Comparison of ENCODE assay signal across 7 mouse cellular contexts in genomic region chr5:108065465-108066411, GRCm38 (mm10). TPM values are rescaled to one million over a fixed set of nuclear protein-coding genes. Genes with fewer than 3 reads are reported as not detected.
DNase-seq lines count a peak whose midpoint lies in the region; ATAC-seq and TF ChIP-seq lines count a peak whose summit lies in the region.

Gene Mtf2 (plus strand): TSS chr5:108065674.

- no peaks in the 10 kb centered on the region for H3K27me3 ChIP-seq in embryonic facial prominence, embryonic 10.5 days (replicated peaks; ENCODE audit: low read depth, poor library complexity, severe bottlenecking)
- H3K27me3 ChIP-seq in intestine, postnatal 0 days (replicated peaks; ENCODE audit: control insufficient read depth, insufficient read depth, low read length): no peaks in the 10 kb centered on the region
- no peaks in the 10 kb centered on the region for H3K27me3 ChIP-seq in midbrain, embryonic 12.5 days
- H3K27me3 ChIP-seq in small intestine, adult 2 months (ENCODE audit: control insufficient read depth, insufficient read depth, low read length): no peaks in the 10 kb centered on the region

- ATAC-seq in intestine, postnatal 0 days: peak; percentile 97
- ATAC-seq in midbrain, embryonic 12.5 days (ENCODE audit: low FRiP score, low read depth): peak; percentile 96

- TF ChIP-seq POLR2A in small intestine, adult 2 months (IDR thresholded peaks at IDR 0.05; ENCODE audit: low read depth, low read length): peak; percentile 87

- H3K4me3 ChIP-seq in embryonic facial prominence, embryonic 10.5 days: peak within 1 kb of the TSS; percentile 92
- H3K4me3 ChIP-seq in intestine, postnatal 0 days (ENCODE audit: low read depth, low read length): peak within 1 kb of the TSS; percentile 98
- peak within 1 kb of the TSS; percentile 91 for H3K4me3 ChIP-seq in midbrain, embryonic 12.5 days
- H3K4me3 ChIP-seq in small intestine, adult 2 months (ENCODE audit: low read depth, low read length): peak within 1 kb of the TSS; percentile 97

- peaks cover 12% of the 10 kb centered on the region; the same call in 1 of the 2 replicates for H3K4me1 ChIP-seq in embryonic facial prominence, embryonic 10.5 days
- no peaks in the 10 kb centered on the region for H3K4me1 ChIP-seq in intestine, postnatal 0 days (replicated peaks; ENCODE audit: control insufficient read depth, insufficient read depth, low read length)
- H3K4me1 ChIP-seq in midbrain, embryonic 12.5 days: peaks cover 9% of the 10 kb centered on the region
- H3K4me1 ChIP-seq in small intestine, adult 2 months (ENCODE audit: control insufficient read depth, insufficient read depth, insufficient read length, low read length): no peaks in the 10 kb centered on the region

- H3K27ac ChIP-seq in embryonic facial prominence, embryonic 10.5 days (replicated peaks): peak within 1 kb of the TSS; percentile 99
- H3K27ac ChIP-seq in intestine, postnatal 0 days (ENCODE audit: low read depth, low read length): peak within 1 kb of the TSS; percentile 94
- peak within 1 kb of the TSS; percentile 96 for H3K27ac ChIP-seq in midbrain, embryonic 12.5 days (replicated peaks)
- H3K27ac ChIP-seq in small intestine, adult 2 months (ENCODE audit: insufficient read depth, low read depth, low read length): peak within 1 kb of the TSS; percentile 22; the same call in 1 of the 2 replicates

- peaks cover 6% of the 10 kb centered on the region; the same call in 1 of the 2 replicates for H3K9me3 ChIP-seq in embryonic facial prominence, embryonic 10.5 days
- no peaks in the 10 kb centered on the region for H3K9me3 ChIP-seq in intestine, postnatal 0 days (ENCODE audit: control insufficient read depth)
- H3K9me3 ChIP-seq in midbrain, embryonic 12.5 days: no peaks in the 10 kb centered on the region

- DNase-seq in adrenal gland, postnatal 10 days: peak; percentile 98
- DNase-seq in embryonic facial prominence, embryonic 10.5 days (ENCODE audit: low spot score): peak; percentile 97
- DNase-seq in gonadal fat pad, adult 2 months (ENCODE audit: low read depth): peak; percentile 71
- DNase-seq in left cerebral cortex, postnatal 4 days: peak; percentile 97

- intact Hi-C loops in left cerebral cortex, postnatal 4 days (cut with DNase I): no loop called here

- H3K36me3 ChIP-seq in embryonic facial prominence, embryonic 10.5 days (replicated peaks): peaks cover 37% of the 10 kb centered on the region
- 0 out of 2 replicates have a peak, but pooled peaks cover 3% of the 10 kb centered on the region for H3K36me3 ChIP-seq in intestine, postnatal 0 days (ENCODE audit: control insufficient read depth, insufficient read depth)
- peaks cover 18% of the 10 kb centered on the region for H3K36me3 ChIP-seq in midbrain, embryonic 12.5 days
- peaks cover 4% of the 10 kb centered on the region; the same call in 1 of the 2 replicates for H3K36me3 ChIP-seq in small intestine, adult 2 months (ENCODE audit: control insufficient read depth, insufficient read depth, low read length)

- H3K9ac ChIP-seq in intestine, postnatal 0 days (ENCODE audit: low read depth, low read length): peak within 1 kb of the TSS; percentile 98
- peak within 1 kb of the TSS; percentile 98 for H3K9ac ChIP-seq in midbrain, embryonic 12.5 days (replicated peaks)

- H3K4me2 ChIP-seq in intestine, postnatal 0 days (replicated peaks; ENCODE audit: low read depth): peak within 1 kb of the TSS; percentile 76
- H3K4me2 ChIP-seq in midbrain, embryonic 12.5 days (replicated peaks): peak within 1 kb of the TSS; percentile 58

- TF ChIP-seq CTCF in intestine, postnatal 0 days (IDR thresholded peaks at IDR 0.05; ENCODE audit: low read depth): peak; percentile 49
- no peak for TF ChIP-seq CTCF in small intestine, adult 2 months (IDR thresholded peaks at IDR 0.05; ENCODE audit: extremely low read depth, insufficient read length, insufficient replicate concordance, low read depth, low read length)

- under 1% methylated on average over 59 of the region's 59 CpGs for WGBS in embryonic facial prominence, embryonic 10.5 days
- WGBS in intestine, postnatal 0 days: under 1% methylated on average over 59 of the region's 59 CpGs
- under 1% methylated on average over 59 of the region's 59 CpGs for WGBS in midbrain, embryonic 12.5 days
- under 1% methylated on average over 59 of the region's 59 CpGs for WGBS in small intestine, adult 2 months

RNA-seq across cellular contexts. Expression of gene Mtf2, which starts in this region (rescaled TPM):
- total RNA-seq in adrenal gland, postnatal 10 days (2021): 10 to 100 TPM; 22.2 to 32.3 TPM
- 182 and 183 TPM in 2 replicates for polyA plus RNA-seq in embryonic facial prominence, embryonic 10.5 days (2016; fragmentation: Nextera tagmentation; extraction: Ambion mirVana)
- 11.3 and 12.7 TPM in 2 replicates for polyA plus RNA-seq in gonadal fat pad, adult 2 months (2012; rRNA removed)
- polyA plus RNA-seq in intestine, postnatal 0 days (2015; fragmentation: Nextera tagmentation; extraction: Ambion mirVana): 52.3 and 57.0 TPM in 2 replicates
- total RNA-seq in left cerebral cortex, postnatal 4 days (2021): 10 to 100 TPM; 73.8 to 81.7 TPM
- 132 and 141 TPM in 2 replicates for polyA plus RNA-seq in midbrain, embryonic 12.5 days (2016; fragmentation: Nextera tagmentation; extraction: Ambion mirVana)
- polyA plus RNA-seq in small intestine, adult 2 months (2012; rRNA removed): 1.1 and 2.0 TPM in 2 replicates

Comparison
In these comparisons a context has a peak if more than half of its experiments do, and no peak if none do; other contexts are left out.
1. Peak in every context shown above with its lines: DNase-seq, ATAC-seq, H3K4me3 ChIP-seq and H3K27ac ChIP-seq.
2. H3K27ac ChIP-seq: peak in every context shown above with its lines; median percentile 99 in embryonic facial prominence, embryonic 10.5 days; 96 in midbrain, embryonic 12.5 days; 94 in intestine, postnatal 0 days; 22 in small intestine, adult 2 months.